Mouse (Mus musculus): ENCODE results near the gene Pmel.
A peak's percentile ranks its signal among the peaks of the same experiment; 100 is the strongest.

- TF ChIP-seq CTCF (IDR thresholded peaks at IDR 0.05; ENCODE audit: extremely low read depth, insufficient read length, insufficient replicate concordance, low read depth, low read length) (no peak), POLR2A (IDR thresholded peaks at IDR 0.05; ENCODE audit: low read depth, low read length) (peak; percentile 93)
Observed at GRCm38 (mm10) chr10:128704491-128705316, 709 bp downstream of the Pmel start, which contains the start of gene Cdk2.
